Mouse (Mus musculus) ZHBTc4 (cell line): ENCODE measurements around the gene Olfr1197.

Experiments
- DNase-seq: peaks from one replicate; pipeline ENCODE4 v3.0.0-alpha.2; 2011; ENCODE audit warnings: low read depth, low spot score

The Olfr1197 gene

DNA sequence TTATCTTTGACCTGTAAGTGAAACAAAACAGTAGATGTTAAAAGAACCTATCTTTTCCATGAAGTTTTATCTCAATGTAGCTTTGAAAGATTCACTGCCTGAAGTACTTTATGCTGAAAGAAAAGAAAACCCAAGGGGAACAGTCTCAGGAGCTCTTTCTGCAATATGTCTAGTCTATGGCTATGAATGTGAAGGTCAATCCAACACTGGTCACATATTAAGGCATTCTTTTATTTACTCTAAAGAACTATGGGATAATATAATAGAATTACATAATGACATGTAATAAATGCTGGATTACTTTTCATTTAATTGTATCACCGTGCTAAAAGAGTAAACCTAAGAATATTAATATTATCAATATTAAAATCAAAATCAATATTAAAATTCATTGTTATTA lies at the start of gene Olfr1197:
TSS of gene Olfr1197 (minus strand) at position 101 of the 400 bp plus-strand sequence.
- no peak for DNase-seq

- no peak for DNase-seq
Observed at GRCm38 (mm10) chr2:88770388-88770787, 38.2 kb upstream of the Olfr1197 start, which contains the start of gene Olfr1200. Olfr1200 (minus strand) TSS chr2:88770488.

DNA sequence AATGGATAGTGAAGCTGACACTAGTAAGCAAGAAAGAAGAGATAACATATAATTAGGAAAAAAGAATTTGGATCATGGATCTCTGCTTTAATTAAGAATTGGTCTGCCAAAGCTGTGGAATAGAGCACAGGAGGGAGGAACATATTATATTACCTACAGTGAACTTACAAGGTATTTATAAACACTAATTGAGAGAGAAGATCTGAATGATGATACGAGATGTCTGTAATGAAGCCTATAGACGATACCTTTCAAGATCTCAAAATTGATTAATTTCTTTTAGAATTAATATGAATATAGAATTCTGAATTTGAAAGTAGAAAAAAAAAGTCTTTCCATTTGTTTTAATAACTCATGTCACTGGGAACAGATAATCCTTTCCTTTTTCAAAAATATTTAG lies 28.2 kb upstream of the Olfr1197 start, which contains the start of gene Olfr1199:
TSS of gene Olfr1199 (minus strand) at position 101 of the 400 bp plus-strand sequence.
- no peak for DNase-seq

DNA sequence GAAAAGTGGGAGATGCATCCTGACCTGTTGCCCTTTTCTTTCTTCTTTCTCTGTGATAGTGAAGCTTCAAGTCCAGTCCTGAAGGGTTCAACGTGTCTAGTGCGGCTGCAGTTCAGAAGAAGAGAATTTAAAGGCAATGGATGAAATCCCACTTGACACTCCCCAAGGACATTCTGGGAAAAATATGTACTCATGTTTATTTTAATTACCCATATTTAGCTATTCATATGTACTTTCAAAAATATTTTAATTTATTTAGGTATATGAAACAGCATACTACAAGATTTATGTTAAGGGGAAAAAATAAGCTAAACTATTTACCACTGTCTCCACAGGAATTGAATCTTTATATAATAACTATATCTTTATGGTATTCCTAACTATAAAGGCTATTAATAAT lies 19.1 kb upstream of the Olfr1197 start, which contains the start of gene Olfr1198:
TSS of gene Olfr1198 (minus strand) at position 101 of the 400 bp plus-strand sequence.
- DNase-seq, result no peak

DNA sequence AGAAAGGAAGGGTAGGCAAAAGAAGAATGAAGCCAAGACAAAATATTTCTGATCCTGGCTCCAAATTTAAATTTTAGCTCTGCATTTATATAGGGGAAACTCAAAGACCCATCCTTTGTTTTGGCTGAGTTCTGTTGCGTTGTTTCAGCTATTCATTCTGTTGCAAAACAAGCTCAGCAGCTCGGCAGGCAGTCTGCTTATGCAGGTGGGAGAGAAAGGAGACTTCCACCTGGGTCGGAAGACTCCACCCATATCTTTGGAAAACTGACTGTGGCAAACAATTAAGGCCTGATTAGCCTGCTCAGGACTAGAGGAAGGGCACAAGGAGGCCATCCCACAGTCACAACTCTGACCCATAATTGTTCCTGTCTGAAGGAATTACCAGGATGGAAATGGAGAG lies 11.2 kb upstream of the Olfr1197 start:
- DNase-seq, result peak; percentile 46

- DNase-seq, result no peak
Observed at GRCm38 (mm10) chr2:88704497-88704896, 27.7 kb downstream of the Olfr1197 start, which contains the start of gene Olfr1196. Olfr1196 (minus strand) TSS chr2:88704597.

DNA sequence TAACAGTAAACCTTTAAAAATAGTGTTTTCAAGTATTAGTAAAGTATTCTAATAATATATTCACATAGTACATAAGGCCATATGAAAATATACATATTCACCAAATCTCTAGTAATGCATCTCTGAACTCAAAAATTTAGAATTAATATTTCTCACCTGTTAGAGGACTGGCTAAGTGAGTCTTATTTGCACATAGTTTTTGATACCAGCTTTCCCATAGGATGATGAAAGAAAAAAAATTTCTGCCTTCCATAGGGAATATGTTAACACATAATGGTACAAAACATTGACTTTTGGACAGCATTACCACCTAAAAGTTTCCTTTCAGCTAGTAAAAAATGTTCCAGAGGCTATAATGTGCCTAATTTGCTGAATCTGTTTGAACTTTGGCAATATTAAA lies 43.1 kb downstream of the Olfr1197 start, which contains the start of gene Olfr1195:
TSS of gene Olfr1195 (minus strand) at position 101 of the 400 bp plus-strand sequence.
- no peak for DNase-seq
